Mouse (Mus musculus): ENCODE data around the gene Meltf.

The Meltf gene

GRCm38 (mm10) chr16:31893396-31894141 lies 15.0 kb downstream of the Meltf start:
- DNase-seq (ENCODE audit: low read depth, low spot score) = peak; percentile 44

DNA sequence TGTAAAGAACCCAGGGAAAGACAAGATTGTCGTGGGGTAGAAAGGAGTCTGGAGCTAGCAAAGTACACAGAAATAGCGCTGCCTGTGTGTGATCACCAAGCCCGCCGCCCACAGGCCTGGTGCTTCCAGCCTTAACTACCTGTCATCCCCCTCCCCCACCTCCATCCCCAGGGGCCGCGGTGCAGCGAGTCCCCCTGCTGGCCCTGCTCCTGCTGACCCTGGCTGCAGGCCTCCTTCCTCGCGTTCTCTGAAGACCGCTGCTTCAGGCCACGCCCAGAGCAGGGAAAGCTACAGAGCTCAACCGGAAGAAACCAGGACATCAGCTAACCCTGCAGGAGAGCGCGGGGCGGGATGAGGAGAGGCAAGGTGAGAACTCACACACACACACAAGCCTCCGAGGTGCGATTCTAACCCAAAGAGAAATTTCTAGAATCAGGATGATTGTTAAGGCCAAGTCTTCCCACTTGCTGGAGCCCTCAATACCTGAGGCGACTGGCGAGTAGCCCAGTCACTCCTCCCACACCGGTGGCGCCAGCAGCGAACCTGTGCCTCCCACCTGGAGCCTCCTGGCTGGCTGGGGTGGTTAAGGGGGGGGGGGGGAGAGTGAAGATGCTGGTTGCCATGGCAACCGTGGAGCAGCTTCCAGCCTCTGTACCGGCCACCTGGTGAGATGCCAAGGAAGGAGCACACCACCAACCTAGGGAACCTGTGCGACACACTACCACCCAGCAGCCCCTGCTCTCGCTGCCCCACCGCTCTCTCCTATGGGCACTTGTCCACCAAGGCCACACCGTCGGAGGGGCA lies 18.6 kb downstream of the Meltf start:
- peak; percentile 76 for DNase-seq (ENCODE audit: low read depth, low spot score)

DNA sequence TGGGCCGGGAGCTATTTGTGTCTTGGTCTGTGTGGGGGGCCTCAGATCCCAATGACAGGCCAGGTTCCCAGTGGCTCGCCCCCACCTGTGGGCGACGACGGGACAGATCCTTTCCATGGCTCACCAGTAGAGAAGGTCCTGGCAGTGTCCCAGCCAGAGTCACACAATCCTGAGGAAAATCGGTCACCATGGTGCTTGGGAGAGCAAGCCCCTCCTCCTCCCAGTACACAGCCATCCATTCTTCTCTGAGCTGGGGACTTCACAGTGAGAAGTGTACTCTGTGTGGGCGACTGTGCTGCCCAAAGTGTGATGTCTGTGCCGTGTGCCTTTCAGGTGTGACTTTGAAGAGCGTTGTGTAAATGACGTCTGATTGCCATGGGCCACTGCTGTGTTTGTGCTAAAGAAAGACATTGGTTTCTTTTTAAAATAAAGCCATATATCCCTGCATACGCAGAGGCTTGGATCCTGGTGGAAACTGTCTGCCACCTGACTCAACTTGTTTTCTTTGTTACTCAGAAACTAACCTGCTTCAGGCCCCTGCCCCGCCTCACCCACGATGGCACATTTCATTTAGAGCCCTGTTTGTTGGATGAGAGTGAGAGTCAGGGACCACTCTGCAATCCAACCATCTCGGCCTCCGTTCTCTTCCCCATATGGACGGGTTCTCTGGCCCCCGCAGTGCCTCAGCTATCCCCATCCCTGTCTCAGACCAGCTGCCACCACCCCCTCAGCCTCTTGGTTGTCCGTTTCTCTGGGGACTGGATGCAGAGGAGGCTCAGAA lies 20.1 kb downstream of the Meltf start:
- no peak for DNase-seq (ENCODE audit: low read depth, low spot score)

DNA sequence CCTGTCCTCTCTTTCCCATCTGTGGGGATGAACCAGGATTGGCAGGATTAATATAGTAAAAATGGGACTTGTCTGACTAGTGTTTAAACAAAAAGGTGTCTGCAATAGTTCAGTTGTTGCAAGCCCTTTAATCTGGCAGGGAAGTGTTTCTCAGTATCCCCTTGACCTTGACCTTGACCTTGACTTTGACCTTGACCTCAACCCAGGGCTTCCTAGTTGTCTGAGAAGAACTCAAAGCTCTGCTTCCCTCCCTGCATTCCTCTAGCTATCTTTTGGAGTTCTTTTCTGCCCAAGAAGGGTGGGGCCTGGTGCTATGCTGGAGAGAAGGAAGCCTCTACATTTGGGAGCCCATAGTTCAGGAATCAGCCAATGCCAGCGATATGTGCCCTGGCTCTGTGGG lies 23.3 kb downstream of the Meltf start:
- DNase-seq (ENCODE audit: low read depth, low spot score) = peak; percentile 88

DNA sequence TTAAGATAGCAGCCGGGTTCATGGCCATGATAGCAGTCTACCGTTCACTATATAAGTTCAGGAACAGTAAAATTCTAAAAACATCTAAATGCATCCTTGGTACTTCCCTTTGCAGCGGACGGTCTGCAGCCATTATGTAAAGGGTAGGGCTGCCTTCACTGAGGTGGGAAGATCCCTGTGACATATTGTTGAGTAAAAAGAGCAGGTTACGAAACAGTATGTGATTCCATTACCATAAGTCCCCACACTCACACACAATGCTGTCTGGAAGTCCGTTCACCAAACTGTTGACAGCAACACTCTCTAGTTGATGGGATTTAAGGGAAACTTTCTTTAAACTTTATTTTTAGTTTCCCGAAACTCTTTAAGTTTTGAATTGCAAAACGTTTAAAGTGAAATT lies 24.6 kb downstream of the Meltf start:
- no peak for DNase-seq (ENCODE audit: low read depth, low spot score)

DNA sequence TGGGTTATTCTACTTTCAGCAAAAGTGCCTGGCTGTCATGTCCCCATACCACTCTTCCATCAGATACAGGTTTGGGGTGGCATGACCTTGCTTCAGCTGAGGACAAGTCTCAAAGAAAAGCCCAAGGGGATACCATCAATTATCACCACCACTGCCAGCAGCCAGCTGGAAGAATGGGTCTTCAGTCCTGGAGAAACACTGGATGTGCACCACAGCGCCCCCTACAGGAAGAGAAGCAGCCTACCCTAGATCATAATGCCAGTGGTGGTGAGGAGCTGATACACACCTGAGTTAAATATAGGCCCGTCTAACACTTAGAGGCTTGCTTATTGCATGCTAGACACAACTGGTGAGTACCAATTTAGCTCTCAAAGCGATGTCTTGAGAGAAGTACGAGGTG lies 26.7 kb downstream of the Meltf start:
- peak; percentile 77 for DNase-seq (ENCODE audit: low read depth, low spot score)

GRCm38 (mm10) chr16:31905891-31906825 lies 27.5 kb downstream of the Meltf start:
- DNase-seq (ENCODE audit: low read depth, low spot score) = peak; percentile 44

DNA sequence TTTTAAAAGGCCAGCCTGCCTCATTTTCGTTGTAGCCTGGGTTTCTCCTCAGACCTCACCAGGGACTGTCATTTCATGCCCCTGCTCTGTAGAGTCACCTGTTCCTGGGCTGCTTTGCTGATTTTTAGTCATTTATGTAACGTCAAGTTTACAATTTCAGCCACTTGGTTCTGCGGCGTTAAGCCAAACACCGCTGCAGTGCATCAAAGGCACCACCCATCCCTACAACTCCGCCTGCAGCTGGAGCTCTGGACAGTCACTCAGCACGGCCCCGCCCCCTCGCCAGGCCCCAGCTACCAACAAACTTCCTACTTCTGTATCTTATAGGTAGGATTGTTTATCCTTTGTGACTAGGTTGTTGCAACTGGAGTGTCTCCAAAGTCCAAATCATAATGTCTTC lies 28.3 kb downstream of the Meltf start:
- peak; percentile 68 for DNase-seq (ENCODE audit: low read depth, low spot score)

DNA sequence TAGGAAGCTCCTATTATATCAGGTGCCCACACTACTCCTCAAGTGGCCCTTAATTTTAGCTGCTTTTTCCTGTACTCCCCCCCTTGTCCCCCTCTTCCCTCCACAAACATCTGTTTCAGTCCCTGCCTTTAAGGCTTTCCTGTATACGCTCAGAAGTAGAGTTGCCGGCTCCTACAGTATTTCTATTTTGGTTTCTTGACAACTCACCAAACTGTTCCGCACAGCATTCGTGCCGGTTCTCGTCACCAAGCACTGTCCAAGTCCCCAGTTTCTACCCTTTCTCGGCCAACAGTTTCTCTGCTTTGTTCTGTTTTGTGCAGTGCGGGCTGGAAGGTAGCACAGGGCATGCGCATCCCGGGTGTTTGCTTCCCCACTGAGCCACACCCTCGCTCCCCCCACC lies 30.3 kb downstream of the Meltf start:
- no peak for DNase-seq (ENCODE audit: low read depth, low spot score)

DNA sequence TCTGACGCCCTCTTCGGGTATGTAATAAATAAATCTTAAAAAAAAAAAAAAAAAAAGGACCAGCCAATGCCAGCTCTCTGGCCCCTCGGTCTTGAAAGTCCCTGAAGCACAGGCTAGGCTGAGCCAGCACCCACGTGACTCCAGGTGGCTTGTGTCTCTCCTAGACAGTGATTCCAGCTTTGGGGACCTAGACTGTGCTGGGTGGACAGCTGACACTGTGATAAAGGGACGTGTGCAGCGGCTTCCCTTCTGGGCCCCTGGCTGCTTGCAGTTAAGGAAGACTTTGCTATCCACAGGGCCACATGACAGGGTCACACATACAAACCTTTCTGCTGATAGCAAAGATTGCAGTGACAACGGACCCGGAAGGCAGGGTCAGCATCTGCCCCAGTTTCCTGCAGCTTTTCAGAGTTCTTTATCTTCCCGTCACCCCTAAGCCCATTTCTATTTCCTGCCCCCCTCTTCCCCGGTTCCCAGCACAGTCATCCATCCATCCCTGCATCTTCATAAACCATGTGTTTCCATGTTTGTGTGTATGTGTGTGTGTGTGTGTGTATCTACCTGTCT lies 31.8 kb downstream of the Meltf start:
- DNase-seq (ENCODE audit: low read depth, low spot score) = no peak

DNA sequence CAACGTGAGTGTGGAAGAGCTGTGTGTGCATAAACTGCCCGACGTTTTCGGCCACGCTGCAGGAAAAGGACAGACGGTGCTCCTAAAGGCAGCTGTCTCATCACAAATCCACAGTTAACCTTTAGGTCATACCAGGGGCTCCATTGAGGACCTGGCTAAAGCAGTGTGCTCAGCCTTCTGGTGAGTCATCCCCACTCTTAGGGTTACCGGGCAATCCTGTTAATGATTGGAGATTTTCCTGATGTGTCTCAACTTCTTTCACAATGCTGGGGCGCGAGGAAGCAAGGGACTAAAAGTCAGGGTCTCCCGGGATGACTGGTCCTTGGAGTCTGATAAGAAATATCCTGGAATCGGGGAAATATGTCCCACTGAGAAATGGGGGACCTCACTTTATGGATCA lies 39.2 kb downstream of the Meltf start:
- no peak for DNase-seq (ENCODE audit: low read depth, low spot score)

- peak; percentile 83 for DNase-seq (ENCODE audit: low read depth, low spot score)
Measured at GRCm38 (mm10) chr16:31918248-31918724, 39.7 kb downstream of the Meltf start.

GRCm38 (mm10) chr16:31924368-31924767 lies 45.8 kb downstream of the Meltf start:
- no peak for DNase-seq (ENCODE audit: low read depth, low spot score)

- no peak for DNase-seq (ENCODE audit: low read depth, low spot score)
Measured at GRCm38 (mm10) chr16:31926091-31926490, 47.5 kb downstream of the Meltf start.

- DNase-seq (ENCODE audit: low read depth, low spot score) = peak; percentile 86
Measured at GRCm38 (mm10) chr16:31926547-31927182, 48.1 kb downstream of the Meltf start.

- no peak for DNase-seq (ENCODE audit: low read depth, low spot score)
Measured at GRCm38 (mm10) chr16:31927412-31927811, 48.8 kb downstream of the Meltf start.

DNA sequence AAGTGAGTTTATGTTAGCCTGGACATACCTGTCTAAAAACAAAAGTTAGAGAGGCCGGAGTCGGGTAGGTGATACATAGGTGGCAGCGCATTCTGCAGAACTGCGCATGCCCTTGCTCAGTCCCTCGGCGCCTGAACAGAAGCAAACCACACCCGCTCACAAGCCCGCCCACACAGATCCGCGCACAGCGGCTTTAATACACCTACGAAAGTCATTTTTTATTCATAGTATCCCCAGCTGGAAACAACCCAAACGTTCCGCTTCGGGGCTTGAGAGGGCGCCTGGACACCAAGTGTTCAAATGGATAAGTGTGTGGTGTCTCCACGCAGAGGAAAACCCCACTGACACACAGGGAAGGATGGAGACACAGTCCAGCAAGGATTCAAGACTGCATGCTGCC lies 52.7 kb downstream of the Meltf start:
- DNase-seq (ENCODE audit: low read depth, low spot score) = peak; percentile 49

GRCm38 (mm10) chr16:31932255-31932654 lies 53.6 kb downstream of the Meltf start:
- DNase-seq (ENCODE audit: low read depth, low spot score) = no peak

GRCm38 (mm10) chr16:31932840-31933697 lies 54.5 kb downstream of the Meltf start:
- DNase-seq (ENCODE audit: low read depth, low spot score) = peak; percentile 93
